Mouse (Mus musculus): ENCODE measurements around the gene Wfikkn2.

- TF ChIP-seq CTCF (IDR thresholded peaks at IDR 0.05; ENCODE audit: low read depth) (no peak), EP300 (optimal IDR thresholded peaks at IDR 0.05) (no peak)
Observed at GRCm38 (mm10) chr11:94213735-94214594, 31.8 kb downstream of the Wfikkn2 start.
